Mouse (Mus musculus): ENCODE data around the gene Ddx47.

Gene Ddx47

GRCm38 (mm10) chr6:135011734-135012116 lies 313 bp downstream of the Ddx47 start:
- no peak for DNase-seq

GRCm38 (mm10) chr6:135017211-135017610 lies 5.8 kb downstream of the Ddx47 start:
- DNase-seq: no peak

GRCm38 (mm10) chr6:135019564-135019963 lies 8.2 kb downstream of the Ddx47 start:
- no peak for DNase-seq

- no peak for DNase-seq
Observed at GRCm38 (mm10) chr6:135021633-135022032, 10.2 kb downstream of the Ddx47 start.

GRCm38 (mm10) chr6:135023379-135023778 lies 12.0 kb downstream of the Ddx47 start:
- DNase-seq: no peak

GRCm38 (mm10) chr6:135024781-135025420 lies 13.5 kb downstream of the Ddx47 start:
- peak; percentile 13 for DNase-seq

- DNase-seq: peak; percentile 40
Observed at GRCm38 (mm10) chr6:135026232-135026631, 14.8 kb downstream of the Ddx47 start.

GRCm38 (mm10) chr6:135026755-135027154 lies 15.3 kb downstream of the Ddx47 start:
- no peak for DNase-seq

GRCm38 (mm10) chr6:135029246-135029645 lies 17.8 kb downstream of the Ddx47 start:
- DNase-seq: no peak

- DNase-seq: no peak
Observed at GRCm38 (mm10) chr6:135038674-135039073, 27.3 kb downstream of the Ddx47 start.

- no peak for DNase-seq
Observed at GRCm38 (mm10) chr6:135040275-135040871, 29.0 kb downstream of the Ddx47 start.

GRCm38 (mm10) chr6:135041930-135042329 lies 30.5 kb downstream of the Ddx47 start:
- no peak for DNase-seq

GRCm38 (mm10) chr6:135047276-135047675 lies 35.9 kb downstream of the Ddx47 start:
- DNase-seq: no peak

- DNase-seq: no peak
Observed at GRCm38 (mm10) chr6:135048509-135048908, 37.1 kb downstream of the Ddx47 start.

GRCm38 (mm10) chr6:135048956-135049355 lies 37.5 kb downstream of the Ddx47 start:
- peak; percentile 26 for DNase-seq

- no peak for DNase-seq
Observed at GRCm38 (mm10) chr6:135053789-135054188, 42.4 kb downstream of the Ddx47 start.

GRCm38 (mm10) chr6:135055882-135056281 lies 44.5 kb downstream of the Ddx47 start:
- no peak for DNase-seq

GRCm38 (mm10) chr6:135060728-135061127 lies 49.3 kb downstream of the Ddx47 start:
- DNase-seq: no peak

- no peak for DNase-seq
Observed at GRCm38 (mm10) chr6:135064621-135065020, 53.2 kb downstream of the Ddx47 start.

- DNase-seq: no peak
Observed at GRCm38 (mm10) chr6:135065236-135065957, 54.0 kb downstream of the Ddx47 start, which contains the start of gene Gprc5a. Gene Gprc5a (plus strand): TSS chr6:135065651.

GRCm38 (mm10) chr6:135066795-135067445 lies 55.5 kb downstream of the Ddx47 start:
- DNase-seq: no peak

- DNase-seq: no peak
Observed at GRCm38 (mm10) chr6:135068221-135068620, 56.8 kb downstream of the Ddx47 start.

- DNase-seq: no peak
Observed at GRCm38 (mm10) chr6:135069856-135070255, 58.4 kb downstream of the Ddx47 start.

- no peak for DNase-seq
Observed at GRCm38 (mm10) chr6:135070347-135070746, 58.9 kb downstream of the Ddx47 start.

Data from layer of hippocampus, adult 9-11 months (tissue).